Mouse (Mus musculus): Measurements from ENCODE around the gene Unc13b.

Gene Unc13b

GRCm38 (mm10) chr4:43058753-43059654, at the start of gene Unc13b:
Gene Unc13b (plus strand): TSS chr4:43058953.
- DNase-seq, result peak; percentile 96

GRCm38 (mm10) chr4:43010161-43011038, 48.4 kb upstream of the Unc13b start, which contains the start of gene Fancg:
Gene Fancg (minus strand): TSS chr4:43010506.
- DNase-seq, result peak; percentile 86

DNA sequence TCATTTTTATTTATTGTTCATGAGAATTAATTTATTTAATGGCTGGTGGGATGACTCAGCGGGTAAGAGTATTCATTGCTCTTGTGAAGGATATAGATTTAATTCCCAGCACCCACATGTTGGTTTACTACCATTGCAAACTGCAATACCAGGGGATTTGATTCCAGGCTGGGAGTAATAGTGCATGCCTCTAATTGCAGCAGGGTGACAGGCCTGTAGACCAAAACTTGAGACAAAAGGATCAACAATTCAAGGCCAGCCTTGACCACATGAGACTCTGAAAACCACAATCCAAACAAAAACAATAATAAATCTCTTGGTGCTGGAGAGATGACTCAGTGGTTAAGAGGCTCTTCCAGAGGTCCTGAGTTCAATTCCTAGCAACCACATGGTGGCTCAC, 46.7 kb upstream of the Unc13b start:
- DNase-seq, result no peak

GRCm38 (mm10) chr4:43018156-43018555, 40.6 kb upstream of the Unc13b start:
- DNase-seq, result no peak

DNA sequence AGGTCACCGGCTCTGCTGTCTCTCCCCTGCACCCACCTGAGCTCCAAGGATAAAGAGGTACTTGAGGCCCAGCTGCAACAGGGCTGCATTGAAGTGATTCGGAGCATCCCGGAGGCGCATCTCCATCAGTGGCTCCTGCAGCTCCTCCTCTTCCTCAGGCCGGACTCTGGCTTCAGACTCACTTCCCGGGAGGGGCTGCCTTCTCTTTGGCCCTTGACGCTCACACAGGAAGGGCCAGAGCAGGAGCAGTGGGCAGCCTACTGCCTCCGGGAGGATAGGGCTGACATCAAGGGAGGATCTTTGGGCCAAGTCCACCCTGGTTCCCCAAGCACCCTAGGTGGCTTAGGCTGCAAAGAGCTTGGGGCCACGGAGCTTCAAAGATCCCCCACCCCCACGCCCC, 39.6 kb upstream of the Unc13b start:
- no peak for DNase-seq

DNA sequence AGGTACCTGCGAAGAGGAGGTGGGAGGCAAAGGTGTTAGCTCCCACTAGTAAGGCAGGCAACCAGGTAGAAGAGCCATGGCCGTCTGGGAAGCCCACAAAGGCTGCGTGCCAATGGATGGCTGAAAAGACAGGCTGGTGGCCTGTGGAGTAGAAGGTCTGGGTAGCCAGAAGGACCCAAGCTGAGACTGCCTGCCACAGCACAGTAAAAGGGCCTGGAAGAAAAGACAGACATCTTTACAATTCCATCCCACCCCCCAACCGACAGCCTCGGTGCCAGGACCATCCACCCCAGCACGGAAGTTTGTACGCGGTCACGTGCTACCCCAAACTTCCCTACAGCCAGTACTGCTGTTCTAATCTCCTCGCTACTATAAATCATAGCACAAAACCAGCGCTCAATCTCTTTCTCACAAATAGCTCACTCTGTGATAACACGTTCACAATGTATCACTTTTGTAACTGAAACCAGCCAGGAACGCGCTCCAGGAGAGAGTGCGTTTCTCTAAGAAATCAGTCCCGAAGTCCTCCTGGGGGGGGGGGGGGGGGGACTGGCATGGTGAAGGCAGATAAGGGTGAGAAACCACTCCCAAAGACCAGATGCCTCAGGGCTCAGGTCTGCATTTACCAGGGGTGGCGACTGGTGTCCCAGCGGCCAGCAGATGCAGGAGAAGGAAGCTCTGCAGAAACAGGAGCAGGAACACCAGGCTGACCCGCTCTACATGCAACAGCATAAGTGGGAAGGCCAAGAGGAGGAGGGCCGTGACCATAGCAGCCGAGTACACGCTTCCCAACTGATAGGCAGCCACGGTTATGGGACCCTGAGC, 38.9 kb upstream of the Unc13b start:
- DNase-seq, result no peak

DNA sequence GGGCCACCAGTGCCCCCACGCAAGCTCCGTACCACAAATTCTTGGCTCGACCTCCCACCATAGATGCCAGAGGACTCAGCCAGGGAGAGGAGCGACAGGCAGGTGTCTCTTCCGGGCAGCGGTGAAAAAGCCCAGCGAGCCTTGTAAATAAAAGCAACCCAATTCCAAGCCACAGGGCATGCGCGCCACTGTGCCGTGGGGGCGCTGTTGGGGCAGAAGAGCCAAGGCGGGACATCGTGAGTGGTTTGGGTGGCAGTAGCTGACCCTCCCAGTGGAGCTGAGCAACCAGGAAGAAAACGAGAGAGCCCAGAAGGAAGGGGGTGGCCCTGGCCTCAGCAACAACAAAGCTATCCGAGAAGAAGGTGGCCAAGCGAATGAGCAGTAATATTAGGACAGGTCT, 37.9 kb upstream of the Unc13b start:
- no peak for DNase-seq

DNA sequence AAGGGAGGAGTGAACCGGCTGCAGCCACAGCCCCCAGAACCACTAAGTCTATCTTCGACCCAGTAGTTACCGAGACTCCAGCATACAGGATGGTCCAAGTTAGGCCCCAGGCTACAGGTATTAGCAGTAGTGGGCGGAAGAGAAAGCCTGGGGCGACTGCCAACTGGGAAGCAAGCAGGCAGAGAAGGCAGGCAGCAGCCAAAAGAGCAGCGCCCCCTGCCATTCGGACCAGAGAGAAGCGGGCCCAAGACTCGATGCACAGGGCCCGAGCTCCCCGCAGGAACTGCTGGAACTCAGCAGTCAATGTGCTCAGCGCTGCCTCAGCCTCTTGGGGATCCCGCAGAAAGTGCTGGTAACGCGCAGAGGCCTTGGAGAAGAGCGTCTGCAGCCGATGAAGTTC, 37.4 kb upstream of the Unc13b start:
- no peak for DNase-seq

DNA sequence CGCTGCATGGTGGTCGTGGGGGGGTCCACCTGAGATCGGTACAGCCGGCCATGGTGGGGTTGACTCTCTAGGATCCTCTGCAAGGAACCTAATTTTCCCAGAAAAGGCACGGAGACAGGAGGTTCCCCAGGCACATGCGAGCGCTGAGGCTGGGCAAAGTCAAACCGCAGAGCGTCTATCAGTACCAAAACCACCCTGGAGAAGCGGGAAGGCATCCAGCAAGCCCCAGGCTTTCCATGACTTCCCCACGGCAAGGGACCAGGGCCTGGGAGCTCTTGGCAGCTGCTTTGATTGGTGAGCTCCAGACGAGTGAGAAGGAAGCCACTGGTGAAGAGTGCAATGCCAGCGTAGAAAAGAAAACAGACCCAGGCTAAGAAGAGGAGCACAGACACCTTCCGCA, 34.1 kb upstream of the Unc13b start:
- DNase-seq, result no peak

DNA sequence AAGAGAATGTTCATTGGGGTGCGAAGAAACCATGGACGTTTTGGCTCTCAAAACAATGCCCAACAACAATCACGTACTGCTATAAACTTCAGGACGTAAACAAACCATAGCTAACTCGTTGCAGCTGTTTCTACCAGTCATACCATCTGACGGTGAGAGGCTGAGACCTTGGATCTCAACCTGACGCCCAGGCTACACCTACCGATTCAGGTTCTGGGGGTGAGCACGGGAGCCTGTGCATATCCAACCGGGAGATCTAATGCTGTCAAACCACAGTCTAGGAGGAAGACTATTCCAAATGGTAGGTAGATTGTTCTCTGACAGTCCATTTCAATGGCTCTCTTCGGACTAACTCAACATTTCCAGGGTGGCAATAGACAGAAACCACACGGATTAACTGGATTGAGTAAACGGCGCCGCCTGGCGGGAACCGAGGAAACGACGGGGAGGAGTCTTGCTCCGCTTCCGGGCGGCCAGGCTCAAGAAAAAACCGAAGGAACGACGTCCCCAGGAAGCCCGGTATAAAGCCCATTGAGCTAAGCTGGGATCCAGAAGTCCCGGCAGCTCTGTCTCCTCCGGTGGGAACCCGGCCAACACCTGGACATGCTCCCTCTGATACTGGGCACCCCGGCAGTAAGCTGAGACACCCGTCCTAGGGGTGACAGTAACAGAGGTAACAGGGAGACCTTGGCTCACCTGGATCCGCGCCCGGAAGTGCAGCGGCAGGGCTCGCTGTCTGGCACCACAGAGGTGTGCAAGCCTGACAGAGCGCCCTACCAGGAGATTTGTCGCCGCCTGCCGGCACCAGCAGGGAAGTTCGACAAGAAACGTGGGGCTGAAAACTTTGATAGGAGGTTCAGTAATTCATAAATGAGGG, 33.4 kb upstream of the Unc13b start, which contains the start of gene Pigo:
Gene Pigo (minus strand): TSS at position 736 of the 877 bp plus-strand sequence.
- DNase-seq, result peak; percentile 98

DNA sequence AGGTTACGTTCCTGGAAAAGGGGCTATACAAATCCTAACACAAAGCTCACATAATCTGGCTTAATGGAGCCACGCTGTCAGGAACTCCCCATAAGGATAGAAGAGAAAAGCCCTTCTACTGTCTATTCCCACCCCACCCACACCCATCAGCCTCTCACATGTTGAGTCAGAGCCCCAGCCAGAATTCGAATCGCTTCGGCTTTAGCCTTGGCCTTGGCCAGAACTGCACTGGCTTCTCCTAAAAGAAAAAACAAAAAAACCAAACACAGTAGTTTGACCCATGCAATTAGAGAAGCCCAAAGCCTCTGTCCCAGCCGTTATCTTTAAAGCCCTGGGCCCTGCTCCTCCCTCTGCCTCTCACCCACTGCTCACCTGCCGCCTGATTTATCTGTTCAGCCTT, 29.6 kb upstream of the Unc13b start:
- no peak for DNase-seq

- no peak for DNase-seq
Measured at GRCm38 (mm10) chr4:43029749-43030148, 29.0 kb upstream of the Unc13b start.

DNA sequence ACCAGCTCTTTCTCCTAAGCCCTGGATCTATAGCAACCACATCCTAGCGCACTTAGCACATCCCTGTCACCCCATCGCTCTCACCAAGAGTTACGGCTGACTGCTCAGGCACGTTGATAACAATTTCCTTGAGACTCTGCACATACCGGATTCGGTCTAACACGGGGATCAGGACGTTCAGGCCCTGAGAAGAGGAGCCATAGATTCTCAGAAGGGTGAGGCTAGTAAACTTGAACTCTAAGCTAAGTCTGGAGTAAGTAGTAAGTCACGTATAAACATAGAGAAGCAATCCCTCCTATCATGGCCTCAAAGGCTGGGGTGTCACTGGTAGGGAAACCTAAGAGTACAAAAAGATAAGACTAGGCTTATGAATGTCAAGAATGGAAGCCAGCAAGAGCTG, 28.4 kb upstream of the Unc13b start:
- DNase-seq, result no peak

- no peak for DNase-seq
Measured at GRCm38 (mm10) chr4:43030780-43031230, 27.9 kb upstream of the Unc13b start.

DNA sequence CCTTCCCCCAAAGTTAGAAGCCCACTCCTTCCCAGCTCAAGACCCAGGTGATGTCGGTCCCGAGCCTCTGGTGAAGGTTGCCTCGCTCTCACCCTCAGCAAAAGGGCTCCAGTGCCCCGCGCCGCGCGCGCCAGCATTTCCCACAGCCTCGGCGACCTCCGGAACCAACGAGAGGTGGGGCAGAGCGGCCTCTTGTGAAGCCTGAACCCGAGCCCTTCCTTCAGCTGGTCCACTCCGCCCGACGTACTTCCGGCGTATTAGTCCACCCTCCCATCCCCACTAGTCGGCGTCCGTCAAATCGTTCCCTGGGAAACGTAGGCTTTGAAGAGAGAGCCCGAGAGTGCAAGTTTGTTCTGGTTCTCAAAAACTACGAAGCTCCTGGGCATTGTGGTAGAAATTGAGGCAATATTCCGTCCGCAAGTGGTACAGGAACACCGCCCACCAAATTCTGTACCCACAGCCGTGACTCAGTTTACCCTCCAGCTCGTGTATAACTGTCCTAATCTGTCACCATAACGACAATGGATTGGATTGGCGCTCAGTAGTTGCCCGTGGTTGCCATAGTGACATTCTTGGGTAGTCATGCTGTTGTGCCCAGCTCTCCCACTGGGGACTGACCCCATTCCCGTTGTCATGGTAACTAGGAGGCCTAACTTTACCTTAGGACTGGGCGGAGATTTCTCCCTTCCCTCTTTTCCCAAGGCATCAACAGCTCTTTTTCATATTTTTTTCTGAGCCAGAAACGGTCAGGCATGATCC, 27.3 kb upstream of the Unc13b start, which contains the start of gene Stoml2:
Gene Stoml2 (minus strand): TSS at position 474 of the 759 bp plus-strand sequence.
- peak; percentile 96 for DNase-seq

- no peak for DNase-seq
Measured at GRCm38 (mm10) chr4:43032501-43032900, 26.3 kb upstream of the Unc13b start.

GRCm38 (mm10) chr4:43033481-43033880, 25.3 kb upstream of the Unc13b start:
- no peak for DNase-seq

GRCm38 (mm10) chr4:43035851-43036250, 22.9 kb upstream of the Unc13b start:
- no peak for DNase-seq

DNA sequence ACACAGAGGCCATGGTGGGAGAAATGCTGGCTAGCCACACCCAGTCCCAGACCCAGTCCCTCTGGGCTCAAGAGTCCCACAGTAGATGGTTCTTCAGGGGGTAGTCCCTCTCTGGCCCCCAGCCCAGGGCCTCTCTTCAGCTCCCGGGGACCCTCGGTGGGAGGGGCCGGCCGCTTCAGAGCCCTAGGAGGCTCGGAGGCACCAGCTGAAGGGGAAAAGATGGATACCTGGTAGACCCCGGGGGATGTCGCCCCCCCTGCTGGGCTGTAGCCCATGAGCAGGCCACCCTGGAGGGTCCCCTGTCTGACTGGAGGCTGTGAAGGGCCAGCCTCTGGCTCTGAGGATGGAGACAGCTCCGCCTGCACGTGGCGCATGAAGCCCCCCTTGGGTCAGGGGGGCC, 22.4 kb upstream of the Unc13b start:
- no peak for DNase-seq

DNA sequence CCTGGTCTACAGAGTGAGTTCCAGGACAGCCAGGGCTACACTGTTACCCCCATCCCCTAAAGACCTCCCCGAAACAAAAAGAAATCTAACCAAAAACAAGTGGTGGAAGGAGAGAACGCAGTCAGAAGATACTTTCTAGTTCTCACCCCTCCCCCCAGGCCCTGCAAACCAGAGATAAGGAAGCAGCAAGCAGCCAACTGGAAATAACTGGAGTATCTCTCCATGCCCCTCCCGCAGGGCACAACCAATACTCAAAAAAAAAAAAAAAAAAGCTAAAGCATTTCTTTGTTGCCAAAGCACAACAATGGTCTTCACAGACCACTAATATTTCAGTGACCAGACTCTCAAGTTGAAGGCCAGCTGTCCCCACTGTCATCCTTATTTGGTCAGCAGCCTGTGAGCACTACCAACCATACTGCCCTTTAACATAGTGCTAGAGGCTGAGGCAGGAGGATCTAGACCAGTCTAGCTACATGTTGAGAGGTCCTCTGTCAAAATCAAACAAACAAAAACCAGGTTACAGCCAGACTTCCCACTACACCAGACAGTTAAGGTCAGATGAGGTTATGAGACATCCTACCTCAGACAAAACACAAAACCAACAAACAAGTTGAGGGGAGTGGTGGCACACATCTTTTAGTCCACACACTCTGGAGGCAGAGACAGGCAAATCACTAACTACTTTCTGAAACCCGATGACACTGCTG, 20.7 kb upstream of the Unc13b start:
- DNase-seq, result no peak

Measured in lung, postnatal 10 days (tissue).